Mouse (Mus musculus): Measurements from ENCODE around the gene Zfp459.
A peak's percentile ranks its signal among the peaks of the same experiment; 100 is the strongest.
"Not testable (repeated sequence)": the region's sequence is repeated elsewhere in the genome, so short reads cannot be mapped to it uniquely, and the experiment has no call there.

The Zfp459 gene

GRCm38 (mm10) chr13:67421207-67421857 lies at the start of gene Zfp459:
Zfp459 (minus strand) TSS chr13:67421418.
- DNase-seq (ENCODE audit: low spot score) = peak; percentile 5

GRCm38 (mm10) chr13:67469274-67469673 lies 48.1 kb upstream of the Zfp459 start:
- DNase-seq (ENCODE audit: low spot score) = no peak

- not testable (repeated sequence) for DNase-seq (ENCODE audit: low spot score)
These were observed 42.4 kb upstream of the Zfp459 start for GRCm38 (mm10) chr13:67463506-67464185.

- no peak for DNase-seq (ENCODE audit: low spot score)
These were observed 30.7 kb upstream of the Zfp459 start for GRCm38 (mm10) chr13:67452021-67452309.

- peak; percentile 75 for DNase-seq (ENCODE audit: low spot score)
These were observed 30.2 kb upstream of the Zfp459 start, which contains the start of gene Zfp874a for GRCm38 (mm10) chr13:67451172-67452020. Zfp874a (minus strand) TSS chr13:67451624.

- not testable (repeated sequence) for DNase-seq (ENCODE audit: low spot score)
These were observed 15.9 kb upstream of the Zfp459 start for GRCm38 (mm10) chr13:67437095-67437494.

GRCm38 (mm10) chr13:67428116-67428515 lies 6.9 kb upstream of the Zfp459 start:
- no peak for DNase-seq (ENCODE audit: low spot score)

- DNase-seq (ENCODE audit: low spot score) = not testable (repeated sequence)
These were observed 4.5 kb upstream of the Zfp459 start for GRCm38 (mm10) chr13:67425699-67426098.

GRCm38 (mm10) chr13:67422532-67422931 lies 1.3 kb upstream of the Zfp459 start:
- DNase-seq (ENCODE audit: low spot score) = not testable (repeated sequence)

GRCm38 (mm10) chr13:67420558-67421206 lies 536 bp downstream of the Zfp459 start:
- no peak for DNase-seq (ENCODE audit: low spot score)

- no peak for DNase-seq (ENCODE audit: low spot score)
These were observed 4.4 kb downstream of the Zfp459 start for GRCm38 (mm10) chr13:67416811-67417210.

GRCm38 (mm10) chr13:67415759-67416158 lies 5.5 kb downstream of the Zfp459 start:
- no peak for DNase-seq (ENCODE audit: low spot score)

- not testable (repeated sequence) for DNase-seq (ENCODE audit: low spot score)
These were observed 7.6 kb downstream of the Zfp459 start for GRCm38 (mm10) chr13:67413634-67414033.

- peak; percentile 45 for DNase-seq (ENCODE audit: low spot score)
These were observed 21.9 kb downstream of the Zfp459 start, which contains the start of gene Zfp429 for GRCm38 (mm10) chr13:67399183-67399903. Zfp429 (minus strand) TSS chr13:67399819.

GRCm38 (mm10) chr13:67376255-67376654 lies 45.0 kb downstream of the Zfp459 start:
- not testable (repeated sequence) for DNase-seq (ENCODE audit: low spot score)

GRCm38 (mm10) chr13:67375050-67375911 lies 45.9 kb downstream of the Zfp459 start, which contains the start of the genes Gm28041 and Zfp456:
Gm28041 (minus strand) TSS chr13:67375733.
Zfp456 (minus strand) TSS chr13:67375810.
- DNase-seq (ENCODE audit: low spot score) = peak; percentile 47

GRCm38 (mm10) chr13:67360131-67360744 lies 61.0 kb downstream of the Zfp459 start, which contains the start of the genes Gm28044 and Zfp953:
Gm28044 (minus strand) TSS chr13:67360536.
Zfp953 (minus strand) TSS chr13:67360605.
- DNase-seq (ENCODE audit: low spot score) = peak; percentile 88

All from ovary, postnatal 14 days (tissue).